Mouse (Mus musculus) intestine, postnatal 0 days (tissue): ENCODE data around the gene Gstt2. TPM values are rescaled to one million over a fixed set of nuclear protein-coding genes. Genes with fewer than 3 reads are reported as not detected.

Experiments
- ATAC-seq: fragments of 200-750 bp; cut with Nextera tagmentation; 2 replicates; pipeline ENCODE4 v1.8.0; 2017; ENCODE audit warnings: mild to moderate bottlenecking, moderate TSS enrichment, moderate library complexity
- H3K27ac ChIP-seq: fragments of 300-500 bp; sonication (generic); 2 replicates; pipeline ENCODE4 v1.5.1; 2014; ENCODE audit warnings: mild to moderate bottlenecking, low read depth, low read length, moderate library complexity
- H3K27me3 ChIP-seq: fragments of 300-500 bp; sonication (generic); replicated peaks from 2 replicates; pipeline ENCODE4 v1.6.1; 2014; ENCODE audit warnings: low read length, mixed read lengths; ENCODE audit not compliant: control insufficient read depth, insufficient read depth
- H3K36me3 ChIP-seq: fragments of 300-500 bp; sonication (generic); 2 replicates; pipeline ENCODE4 v1.6.1; 2014; ENCODE audit warnings: mild to moderate bottlenecking, moderate library complexity; ENCODE audit not compliant: control insufficient read depth, insufficient read depth
- H3K4me1 ChIP-seq: fragments of 300-500 bp; sonication (generic); replicated peaks from 2 replicates; pipeline ENCODE4 v1.6.1; 2014; ENCODE audit warnings: antibody characterized with exemption, low read length, mixed read lengths; ENCODE audit not compliant: control insufficient read depth, insufficient read depth
- H3K4me2 ChIP-seq: fragments of 300-500 bp; sonication (generic); replicated peaks from 2 replicates; pipeline ENCODE4 v1.6.1; 2014; ENCODE audit warnings: low read depth, mild to moderate bottlenecking, moderate library complexity
- H3K4me3 ChIP-seq: fragments of 300-500 bp; sonication (generic); 2 replicates; pipeline ENCODE4 v1.5.1; 2014; ENCODE audit warnings: low read depth, low read length
- H3K9ac ChIP-seq: fragments of 300-500 bp; sonication (generic); 2 replicates; pipeline ENCODE4 v1.6.1; 2014; ENCODE audit warnings: mild to moderate bottlenecking, low read depth, low read length
- H3K9me3 ChIP-seq: fragments of 300-500 bp; sonication (generic); 2 replicates; pipeline ENCODE4 v1.6.1; 2016; ENCODE audit warnings: mixed run types; ENCODE audit not compliant: control insufficient read depth
- CTCF ChIP-seq: sonication (generic); IDR thresholded peaks from 2 replicates; pipeline ENCODE4 v1.5.1; 2016; ENCODE audit warnings: low read depth, mild to moderate bottlenecking, control low read depth, antibody characterized with exemption, moderate library complexity
- WGBS: fragments of 180-500 bp; shearing (Covaris S2); extraction: QIAGEN DNeasy Blood & Tissue Kit; methylation state at CpG from one replicate; pipeline ENCODE4 v1.1.7; 2014; 5-methylcytosine and 5-hydroxymethylcytosine counted together
- polyA plus RNA-seq: library from polyadenylated mRNA; unstranded; fragments of >200 nt; fragmentation: Nextera tagmentation; extraction: Ambion mirVana; gene quantifications from 2 replicates; pipeline ENCODE4 v1.2.1, GENCODE M21; 2015

The Gstt2 gene
- polyA plus RNA-seq, 1 experiment from 2014 or later = 74.4 TPM

DNA sequence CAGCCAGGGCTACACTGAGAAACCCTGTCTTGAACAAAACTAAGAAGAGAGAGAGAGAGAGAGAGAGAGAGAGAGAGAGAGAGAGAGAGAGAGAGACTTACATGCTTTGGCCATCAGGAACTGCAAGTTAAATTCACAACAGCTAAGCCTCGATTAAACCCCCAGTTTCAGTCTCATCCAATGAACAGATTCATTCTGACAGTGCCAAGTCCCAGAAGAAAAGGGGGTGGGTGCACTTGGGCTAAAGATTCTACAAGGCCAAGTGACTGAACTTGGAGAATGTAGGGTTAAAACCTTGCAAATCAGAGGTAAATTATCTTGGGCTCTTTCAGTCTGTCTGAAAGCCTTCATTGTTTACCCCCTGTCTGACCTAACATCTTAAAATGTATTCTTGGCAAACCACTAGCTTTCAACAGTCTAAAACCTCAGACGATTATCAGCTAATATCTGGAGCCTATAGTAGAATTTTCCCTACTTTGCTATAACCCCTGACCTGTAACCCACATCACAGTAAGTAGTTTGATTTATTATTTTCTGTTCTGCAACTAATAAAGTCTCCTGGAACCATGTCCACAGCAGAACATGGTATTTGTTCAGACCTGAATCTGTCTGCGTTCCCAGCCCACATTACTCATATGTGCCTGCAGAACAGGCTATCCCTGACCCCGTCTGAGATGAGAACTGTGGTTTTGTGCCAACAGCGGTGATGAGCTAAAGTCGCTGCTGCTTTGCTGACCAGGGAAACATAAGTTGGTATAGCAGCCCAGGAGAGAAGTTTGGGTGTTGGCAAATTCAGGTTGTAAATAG, 43.8 kb upstream of the Gstt2 start:
- Histone ChIP-seq H3K27me3 (no peaks in the 10 kb centered on the region), H3K36me3 (no peaks in the 10 kb centered on the region), H3K4me3 (no peak overlapping the region), H3K9ac (no peak overlapping the region), H3K9me3 (no peaks in the 10 kb centered on the region), H3K4me2 (no peak overlapping the region), H3K27ac (no peak overlapping the region), H3K4me1 (no peaks in the 10 kb centered on the region)
- 52% methylated on average over 6 of the region's 6 CpGs for WGBS
- no peak for TF ChIP-seq CTCF
- ATAC-seq = no peak

DNA sequence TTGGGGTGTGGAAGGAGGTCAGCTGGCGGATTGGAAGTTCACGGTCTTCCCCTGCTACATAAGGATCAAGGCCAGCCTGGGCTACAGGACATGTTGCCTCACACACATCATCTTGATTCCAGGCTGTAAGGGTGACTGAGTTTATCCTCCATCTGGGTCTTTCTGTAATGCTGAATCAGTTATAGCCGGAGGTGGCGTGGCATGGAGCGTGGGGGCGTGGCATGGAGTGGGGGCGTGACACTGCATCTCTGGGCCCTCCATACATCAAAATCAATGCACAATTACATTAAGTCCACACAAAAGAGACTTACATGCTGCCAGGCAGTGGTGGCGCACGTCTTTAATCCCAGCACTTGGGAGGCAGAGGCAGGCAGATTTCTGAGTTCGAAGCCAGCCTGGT, 43.1 kb upstream of the Gstt2 start:
- no peaks in the 10 kb centered on the region for H3K9me3 ChIP-seq
- WGBS = 94% methylated on average over 10 of the region's 10 CpGs
- no peaks in the 10 kb centered on the region for H3K4me1 ChIP-seq
- H3K9ac ChIP-seq = no peak overlapping the region
- no peak overlapping the region for H3K27ac ChIP-seq
- no peak for ATAC-seq
- no peak overlapping the region for H3K4me3 ChIP-seq
- TF ChIP-seq CTCF = no peak
- no peaks in the 10 kb centered on the region for H3K36me3 ChIP-seq
- H3K4me2 ChIP-seq = no peak overlapping the region
- H3K27me3 ChIP-seq = no peaks in the 10 kb centered on the region

GRCm38 (mm10) chr10:75878836-75879235, 41.6 kb upstream of the Gstt2 start:
- 85% methylated on average over 3 of the region's 3 CpGs for WGBS
- no peak for TF ChIP-seq CTCF
- Histone ChIP-seq H3K9me3 (no peaks in the 10 kb centered on the region), H3K4me2 (no peak overlapping the region), H3K4me3 (no peak overlapping the region), H3K36me3 (no peaks in the 10 kb centered on the region), H3K9ac (no peak overlapping the region), H3K27ac (no peak overlapping the region), H3K27me3 (no peaks in the 10 kb centered on the region), H3K4me1 (no peaks in the 10 kb centered on the region)
- ATAC-seq = no peak

DNA sequence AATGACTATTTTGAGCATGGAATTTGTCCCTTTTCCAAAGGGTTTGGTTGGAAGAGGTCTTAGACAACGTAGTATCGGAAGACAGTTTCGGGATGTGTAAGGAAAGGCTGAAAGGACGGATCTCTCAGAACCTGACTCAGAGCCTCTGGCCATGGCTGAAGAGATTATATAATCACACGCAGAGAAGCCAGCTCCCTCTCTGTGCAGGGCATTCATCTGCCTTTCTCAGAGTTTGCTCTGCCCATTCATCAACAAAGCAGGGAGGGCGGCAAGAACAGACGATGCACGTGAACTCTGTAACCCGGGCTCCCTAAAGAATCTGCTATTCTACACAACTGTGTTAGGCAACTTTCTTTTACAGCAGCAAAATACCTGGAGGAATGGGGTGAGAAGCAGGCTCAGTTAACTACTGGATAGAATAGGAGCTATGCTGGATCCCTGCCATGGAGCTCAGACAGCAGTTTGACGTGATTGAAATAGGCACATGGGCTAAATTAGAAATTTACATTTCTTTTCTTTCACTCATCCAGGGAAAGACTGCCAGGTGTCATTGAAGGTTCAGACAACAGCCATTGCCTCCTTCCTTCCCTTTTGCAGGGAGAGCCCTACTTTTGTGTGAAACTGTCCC, 36.4 kb upstream of the Gstt2 start:
- Histone ChIP-seq H3K27ac (no peak overlapping the region), H3K36me3 (no peaks in the 10 kb centered on the region), H3K27me3 (no peaks in the 10 kb centered on the region), H3K4me3 (0 out of 2 replicates have a peak overlapping the region, but pooled peaks have one; percentile 32), H3K4me2 (peak overlapping the region; percentile 68; the same call in 1 of the 2 replicates), H3K9me3 (no peaks in the 10 kb centered on the region), H3K9ac (no peak overlapping the region), H3K4me1 (0 out of 2 replicates have a peak, but pooled peaks cover 5% of the 10 kb centered on the region)
- TF ChIP-seq CTCF = no peak
- no peak for ATAC-seq
- 33% methylated on average over 10 of the region's 10 CpGs for WGBS

- Histone ChIP-seq H3K27ac (no peak overlapping the region), H3K36me3 (no peaks in the 10 kb centered on the region), H3K9me3 (no peaks in the 10 kb centered on the region), H3K4me1 (0 out of 2 replicates have a peak, but pooled peaks cover 5% of the 10 kb centered on the region), H3K4me2 (peak overlapping the region; percentile 68), H3K9ac (0 out of 2 replicates have a peak overlapping the region, but pooled peaks have one; percentile 17), H3K27me3 (no peaks in the 10 kb centered on the region), H3K4me3 (peak overlapping the region; percentile 32)
- WGBS = 3% methylated on average over 11 of the region's 11 CpGs
- no peak for TF ChIP-seq CTCF
- peak; percentile 74 for ATAC-seq
These were observed 35.8 kb upstream of the Gstt2 start for GRCm38 (mm10) chr10:75872915-75873542.
